Mouse (Mus musculus): ENCODE measurements around the gene Prkce. TPM values are rescaled to one million over a fixed set of nuclear protein-coding genes. Genes with fewer than 3 reads are reported as not detected.

The Prkce gene
- polyA plus RNA-seq, 1 experiment from 2014 or later: 6.7 TPM

- Histone ChIP-seq H3K27me3 (ENCODE audit: control insufficient read depth, insufficient read depth, low read length) (no peaks in the 10 kb centered on the region), H3K36me3 (replicated peaks; ENCODE audit: control insufficient read depth, insufficient read depth, low read depth, low read length) (no peaks in the 10 kb centered on the region), H3K27ac (replicated peaks; ENCODE audit: low read depth, low read length) (no peak overlapping the region), H3K9ac (replicated peaks; ENCODE audit: low read length) (no peak overlapping the region), H3K4me2 (ENCODE audit: low read depth, low read length) (no peak overlapping the region), H3K4me1 (ENCODE audit: control insufficient read depth, insufficient read depth, low read length) (no peaks in the 10 kb centered on the region), H3K4me3 (ENCODE audit: low read depth, low read length) (no peak overlapping the region), H3K9me3 (replicated peaks; ENCODE audit: control insufficient read depth, low read length) (no peaks in the 10 kb centered on the region)
- ATAC-seq (replicated peaks; ENCODE audit: insufficient number of reproducible peaks, low FRiP score, low TSS enrichment, low read depth): no peak
- DNase-seq (ENCODE audit: low spot score): peak; percentile 33
- 69% methylated on average over 22 of the region's 22 CpGs for WGBS
Observed at GRCm38 (mm10) chr17:86345234-86346005, 177.8 kb downstream of the Prkce start.

- no peak overlapping the region for H3K4me2 ChIP-seq (ENCODE audit: low read depth, low read length)
- H3K4me3 ChIP-seq (ENCODE audit: low read depth, low read length): no peak overlapping the region
- no peaks in the 10 kb centered on the region for H3K4me1 ChIP-seq (ENCODE audit: control insufficient read depth, insufficient read depth, low read length)
- H3K9ac ChIP-seq (replicated peaks; ENCODE audit: low read length): no peak overlapping the region
- H3K9me3 ChIP-seq (replicated peaks; ENCODE audit: control insufficient read depth, low read length): no peaks in the 10 kb centered on the region
- 91% methylated on average over 3 of the region's 3 CpGs for WGBS
- H3K27me3 ChIP-seq (ENCODE audit: control insufficient read depth, insufficient read depth, low read length): no peaks in the 10 kb centered on the region
- ATAC-seq (replicated peaks; ENCODE audit: insufficient number of reproducible peaks, low FRiP score, low TSS enrichment, low read depth): no peak
- no peak for DNase-seq (ENCODE audit: low spot score)
- no peaks in the 10 kb centered on the region for H3K36me3 ChIP-seq (replicated peaks; ENCODE audit: control insufficient read depth, insufficient read depth, low read depth, low read length)
- H3K27ac ChIP-seq (replicated peaks; ENCODE audit: low read depth, low read length): no peak overlapping the region
Observed at GRCm38 (mm10) chr17:86350236-86350635, 182.7 kb downstream of the Prkce start.

- 75% methylated on average over 12 of the region's 12 CpGs for WGBS
- Histone ChIP-seq H3K4me1 (ENCODE audit: control insufficient read depth, insufficient read depth, low read length) (no peaks in the 10 kb centered on the region), H3K36me3 (replicated peaks; ENCODE audit: control insufficient read depth, insufficient read depth, low read depth, low read length) (no peaks in the 10 kb centered on the region), H3K9ac (replicated peaks; ENCODE audit: low read length) (no peak overlapping the region), H3K27me3 (ENCODE audit: control insufficient read depth, insufficient read depth, low read length) (no peaks in the 10 kb centered on the region), H3K4me3 (ENCODE audit: low read depth, low read length) (no peak overlapping the region), H3K27ac (replicated peaks; ENCODE audit: low read depth, low read length) (no peak overlapping the region), H3K9me3 (replicated peaks; ENCODE audit: control insufficient read depth, low read length) (no peaks in the 10 kb centered on the region), H3K4me2 (ENCODE audit: low read depth, low read length) (no peak overlapping the region)
- ATAC-seq (replicated peaks; ENCODE audit: insufficient number of reproducible peaks, low FRiP score, low TSS enrichment, low read depth) (no peak), DNase-seq (ENCODE audit: low spot score) (no peak)
Observed at GRCm38 (mm10) chr17:86350791-86351261, 183.2 kb downstream of the Prkce start.

- Histone ChIP-seq H3K9ac (replicated peaks; ENCODE audit: low read length) (no peak overlapping the region), H3K9me3 (replicated peaks; ENCODE audit: control insufficient read depth, low read length) (no peaks in the 10 kb centered on the region), H3K4me2 (ENCODE audit: low read depth, low read length) (no peak overlapping the region), H3K4me1 (ENCODE audit: control insufficient read depth, insufficient read depth, low read length) (no peaks in the 10 kb centered on the region), H3K36me3 (replicated peaks; ENCODE audit: control insufficient read depth, insufficient read depth, low read depth, low read length) (no peaks in the 10 kb centered on the region), H3K4me3 (ENCODE audit: low read depth, low read length) (no peak overlapping the region), H3K27ac (replicated peaks; ENCODE audit: low read depth, low read length) (no peak overlapping the region), H3K27me3 (ENCODE audit: control insufficient read depth, insufficient read depth, low read length) (no peaks in the 10 kb centered on the region)
- WGBS: 73% methylated on average over 4 of the region's 4 CpGs
- DNase-seq (ENCODE audit: low spot score) (no peak), ATAC-seq (replicated peaks; ENCODE audit: insufficient number of reproducible peaks, low FRiP score, low TSS enrichment, low read depth) (no peak)
Observed at GRCm38 (mm10) chr17:86351282-86351681, 183.7 kb downstream of the Prkce start.

- ATAC-seq (replicated peaks; ENCODE audit: insufficient number of reproducible peaks, low FRiP score, low TSS enrichment, low read depth): no peak
- Histone ChIP-seq H3K27me3 (ENCODE audit: control insufficient read depth, insufficient read depth, low read length) (no peaks in the 10 kb centered on the region), H3K9ac (replicated peaks; ENCODE audit: low read length) (no peak overlapping the region), H3K4me3 (ENCODE audit: low read depth, low read length) (no peak overlapping the region), H3K9me3 (replicated peaks; ENCODE audit: control insufficient read depth, low read length) (no peaks in the 10 kb centered on the region), H3K36me3 (replicated peaks; ENCODE audit: control insufficient read depth, insufficient read depth, low read depth, low read length) (no peaks in the 10 kb centered on the region), H3K27ac (replicated peaks; ENCODE audit: low read depth, low read length) (no peak overlapping the region), H3K4me2 (ENCODE audit: low read depth, low read length) (no peak overlapping the region), H3K4me1 (ENCODE audit: control insufficient read depth, insufficient read depth, low read length) (no peaks in the 10 kb centered on the region)
- no peak for DNase-seq (ENCODE audit: low spot score)
- 78% methylated on average over 12 of the region's 12 CpGs for WGBS
Observed at GRCm38 (mm10) chr17:86352247-86353037, 184.9 kb downstream of the Prkce start.

GRCm38 (mm10) chr17:86353679-86354078 lies 186.1 kb downstream of the Prkce start:
- Histone ChIP-seq H3K27me3 (ENCODE audit: control insufficient read depth, insufficient read depth, low read length) (no peaks in the 10 kb centered on the region), H3K4me2 (ENCODE audit: low read depth, low read length) (no peak overlapping the region), H3K9ac (replicated peaks; ENCODE audit: low read length) (no peak overlapping the region), H3K4me3 (ENCODE audit: low read depth, low read length) (no peak overlapping the region), H3K27ac (replicated peaks; ENCODE audit: low read depth, low read length) (no peak overlapping the region), H3K4me1 (ENCODE audit: control insufficient read depth, insufficient read depth, low read length) (no peaks in the 10 kb centered on the region), H3K36me3 (replicated peaks; ENCODE audit: control insufficient read depth, insufficient read depth, low read depth, low read length) (no peaks in the 10 kb centered on the region), H3K9me3 (replicated peaks; ENCODE audit: control insufficient read depth, low read length) (no peaks in the 10 kb centered on the region)
- 74% methylated on average over 4 of the region's 4 CpGs for WGBS
- no peak for ATAC-seq (replicated peaks; ENCODE audit: insufficient number of reproducible peaks, low FRiP score, low TSS enrichment, low read depth)
- DNase-seq (ENCODE audit: low spot score): no peak

- no peak for DNase-seq (ENCODE audit: low spot score)
- no peaks in the 10 kb centered on the region for H3K9me3 ChIP-seq (replicated peaks; ENCODE audit: control insufficient read depth, low read length)
- 70% methylated on average over 4 of the region's 4 CpGs for WGBS
- H3K27ac ChIP-seq (replicated peaks; ENCODE audit: low read depth, low read length): no peak overlapping the region
- H3K36me3 ChIP-seq (replicated peaks; ENCODE audit: control insufficient read depth, insufficient read depth, low read depth, low read length): no peaks in the 10 kb centered on the region
- H3K4me3 ChIP-seq (ENCODE audit: low read depth, low read length): no peak overlapping the region
- H3K9ac ChIP-seq (replicated peaks; ENCODE audit: low read length): no peak overlapping the region
- H3K4me1 ChIP-seq (ENCODE audit: control insufficient read depth, insufficient read depth, low read length): no peaks in the 10 kb centered on the region
- no peak overlapping the region for H3K4me2 ChIP-seq (ENCODE audit: low read depth, low read length)
- no peak for ATAC-seq (replicated peaks; ENCODE audit: insufficient number of reproducible peaks, low FRiP score, low TSS enrichment, low read depth)
- no peaks in the 10 kb centered on the region for H3K27me3 ChIP-seq (ENCODE audit: control insufficient read depth, insufficient read depth, low read length)
Observed at GRCm38 (mm10) chr17:86354101-86354500, 186.5 kb downstream of the Prkce start.

GRCm38 (mm10) chr17:86354896-86355295 lies 187.3 kb downstream of the Prkce start:
- H3K27me3 ChIP-seq (ENCODE audit: control insufficient read depth, insufficient read depth, low read length): no peaks in the 10 kb centered on the region
- H3K4me1 ChIP-seq (ENCODE audit: control insufficient read depth, insufficient read depth, low read length): no peaks in the 10 kb centered on the region
- no peak overlapping the region for H3K4me3 ChIP-seq (ENCODE audit: low read depth, low read length)
- H3K36me3 ChIP-seq (replicated peaks; ENCODE audit: control insufficient read depth, insufficient read depth, low read depth, low read length): no peaks in the 10 kb centered on the region; the same call in 1 of the 2 replicates
- no peak overlapping the region for H3K27ac ChIP-seq (replicated peaks; ENCODE audit: low read depth, low read length)
- H3K9me3 ChIP-seq (replicated peaks; ENCODE audit: control insufficient read depth, low read length): no peaks in the 10 kb centered on the region
- ATAC-seq (replicated peaks; ENCODE audit: insufficient number of reproducible peaks, low FRiP score, low TSS enrichment, low read depth) (no peak), DNase-seq (ENCODE audit: low spot score) (no peak)
- no peak overlapping the region for H3K9ac ChIP-seq (replicated peaks; ENCODE audit: low read length)
- whole genome bisulfite sequencing: 90% methylated on average over 3 of the region's 3 CpGs
- no peak overlapping the region for H3K4me2 ChIP-seq (ENCODE audit: low read depth, low read length)

Measured in embryonic facial prominence, embryonic 11.5 days (tissue).